In the genomic region with DNA sequence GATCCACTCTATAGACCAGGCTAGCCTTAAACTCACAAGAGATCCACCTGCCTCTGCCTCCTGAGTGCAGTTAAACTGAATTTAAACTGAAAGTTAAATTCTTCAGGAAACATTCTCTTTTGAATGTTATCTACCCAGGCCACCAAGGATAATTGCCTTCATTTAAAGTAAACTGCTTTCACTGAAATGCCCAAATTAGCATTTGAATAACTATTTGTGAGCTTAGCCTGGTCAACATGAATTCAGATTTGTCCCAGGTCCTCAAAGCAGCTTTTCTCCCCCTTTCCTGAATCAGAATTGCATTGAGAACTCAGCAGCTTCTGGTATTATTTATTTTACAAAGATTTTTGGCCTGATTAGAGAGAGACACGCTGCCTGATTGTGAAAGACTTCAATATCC, we compare ENCODE assay signal across 26 mouse cellular contexts. TPM values are rescaled to one million over a fixed set of nuclear protein-coding genes. Genes with fewer than 3 reads are reported as not detected.
DNase-seq lines count a peak whose midpoint lies in the region; ATAC-seq and TF ChIP-seq lines count a peak whose summit lies in the region.
"Had no signal": no experiment of that assay in that cellular context is flagged by ENCODE, and none has a peak within 500 bp of the region (broad histone marks: within the 10 kb centered on the region; RNA-seq: fewer than 3 reads in every experiment).

No protein-coding gene starts in this region.

- H3K9me3 ChIP-seq in forebrain, embryonic 14.5 days (replicated peaks; ENCODE audit: control insufficient read depth, low read length) = peaks cover 11% of the 10 kb centered on the region; the same call in 1 of the 2 replicates
- H3K9me3 ChIP-seq in forebrain, postnatal 0 days (ENCODE audit: low read length) = no peaks in the 10 kb centered on the region

- no peak overlapping the region for H3K4me3 ChIP-seq in forebrain, embryonic 14.5 days (ENCODE audit: low read depth, low read length)
- H3K4me3 ChIP-seq in forebrain, postnatal 0 days (ENCODE audit: low read depth, low read length) = no peak overlapping the region
- H3K4me3 ChIP-seq: embryonic facial prominence, embryonic 10.5 days; embryonic facial prominence, embryonic 13.5 days; erythroblast, embryonic 14.5 days; forebrain, embryonic 12.5 days; heart, adult 2 months; hindbrain, embryonic 12.5 days; hindbrain, embryonic 15.5 days had no signal

- peaks cover 47% of the 10 kb centered on the region for H3K36me3 ChIP-seq in forebrain, embryonic 14.5 days (ENCODE audit: control insufficient read depth, insufficient read depth, low read length)
- H3K36me3 ChIP-seq in forebrain, postnatal 0 days (ENCODE audit: insufficient read depth) = peaks cover 46% of the 10 kb centered on the region

- peak; percentile 19 for DNase-seq in forebrain, embryonic 14.5 days (ENCODE audit: low spot score)
- DNase-seq in forebrain, postnatal 0 days = no peak
- peak; percentile 58 for DNase-seq in ES-CJ7 (ENCODE audit: low read depth, low spot score)
- peak; percentile 65 for DNase-seq in ZHBTc4 (ENCODE audit: low read depth, low spot score)
- no peak for DNase-seq in left cerebral cortex, postnatal 25 days (ENCODE audit: low spot score in 2 of 2)
- DNase-seq in liver = no peak
- DNase-seq: adrenal gland, adult 8-10 months; cerebellum, adult 11-12 months; cerebellum, adult 8-10 months; cerebellum, postnatal 10 days; cerebellum, postnatal 36 days; embryo, embryonic 11 days; gastrocnemius, postnatal 25 days; heart, adult 2 months; kidney, adult 2 months had no signal

- H3K4me2 ChIP-seq in forebrain, embryonic 14.5 days (ENCODE audit: low read length) = no peak overlapping the region
- H3K4me2 ChIP-seq in forebrain, postnatal 0 days (ENCODE audit: low read depth) = no peak overlapping the region
- H3K4me2 ChIP-seq: embryonic facial prominence, embryonic 13.5 days; forebrain, embryonic 12.5 days; heart, embryonic 11.5 days; hindbrain, embryonic 12.5 days; hindbrain, embryonic 15.5 days had no signal

- TF ChIP-seq CTCF in forebrain, postnatal 0 days (IDR thresholded peaks at IDR 0.05; ENCODE audit: low read depth) = no peak

- H3K27me3 ChIP-seq in forebrain, embryonic 14.5 days (replicated peaks; ENCODE audit: control insufficient read depth, insufficient read depth, low read length) = no peaks in the 10 kb centered on the region
- H3K27me3 ChIP-seq in forebrain, postnatal 0 days (ENCODE audit: insufficient read depth, low read length) = no peaks in the 10 kb centered on the region
- H3K27me3 ChIP-seq: embryonic facial prominence, embryonic 13.5 days; forebrain, embryonic 12.5 days; hindbrain, embryonic 12.5 days; hindbrain, embryonic 15.5 days; Patski had no signal

- WGBS in forebrain, embryonic 14.5 days = 19% methylated on average over 1 of the region's 1 CpGs
- WGBS in forebrain, postnatal 0 days = 17% methylated on average over 1 of the region's 1 CpGs

- intact Hi-C loops in left cerebral cortex, postnatal 25 days (cut with DNase I) = no loop called here

- no peak overlapping the region for H3K9ac ChIP-seq in forebrain, embryonic 14.5 days (ENCODE audit: low read length)
- H3K9ac ChIP-seq in forebrain, postnatal 0 days = no peak overlapping the region
- H3K9ac ChIP-seq: embryonic facial prominence, embryonic 13.5 days; forebrain, embryonic 12.5 days; hindbrain, embryonic 12.5 days; hindbrain, embryonic 15.5 days had no signal

- H3K4me1 ChIP-seq in forebrain, embryonic 14.5 days (ENCODE audit: control insufficient read depth, insufficient read depth, low read length) = no peaks in the 10 kb centered on the region
- no peaks in the 10 kb centered on the region for H3K4me1 ChIP-seq in forebrain, postnatal 0 days (ENCODE audit: insufficient read depth)
- H3K4me1 ChIP-seq: embryonic facial prominence, embryonic 10.5 days; embryonic facial prominence, embryonic 13.5 days; forebrain, embryonic 12.5 days; hindbrain, embryonic 12.5 days; hindbrain, embryonic 15.5 days had no signal

- no peak for ATAC-seq in forebrain, embryonic 14.5 days
- ATAC-seq in forebrain, postnatal 0 days = no peak
- ATAC-seq: activated CD4-positive, CD25-positive, alpha-beta regulatory T cell, adult 4 months; forebrain, embryonic 16.5 days; intestine, postnatal 0 days; Patski had no signal

- no peak overlapping the region for H3K27ac ChIP-seq in forebrain, embryonic 14.5 days (ENCODE audit: low read depth, low read length)
- no peak overlapping the region for H3K27ac ChIP-seq in forebrain, postnatal 0 days (ENCODE audit: low read depth, low read length)
- H3K27ac ChIP-seq: embryonic facial prominence, embryonic 10.5 days; embryonic facial prominence, embryonic 13.5 days; forebrain, embryonic 12.5 days; heart, adult 2 months; hindbrain, embryonic 12.5 days; hindbrain, embryonic 15.5 days had no signal

RNA-seq across cellular contexts. Expression of a gene that starts 24.4 kb away (rescaled TPM):
- 26.5 and 28.1 TPM in 2 replicates for polyA plus RNA-seq in forebrain, embryonic 14.5 days (2014; fragmentation: Nextera tagmentation; extraction: Ambion mirVana)
- 10.0 and 12.9 TPM in 2 replicates for total RNA-seq in forebrain, postnatal 0 days (2014; rRNA removed)
- polyA plus RNA-seq in forebrain, postnatal 0 days (2015; fragmentation: Nextera tagmentation; extraction: Ambion mirVana) = 14.7 and 17.1 TPM in 2 replicates
- total RNA-seq in left cerebral cortex, postnatal 25 days (2021) = 1 to 10 TPM; 9.0 to 9.9 TPM

RNA-seq across cellular contexts. Expression of a gene that starts 38.9 kb away (rescaled TPM):
- 11.6 TPM in 2 replicates for polyA plus RNA-seq in forebrain, embryonic 14.5 days (2014; fragmentation: Nextera tagmentation; extraction: Ambion mirVana)
- total RNA-seq in forebrain, postnatal 0 days (2014; rRNA removed) = 20.5 and 22.2 TPM in 2 replicates
- polyA plus RNA-seq in forebrain, postnatal 0 days (2015; fragmentation: Nextera tagmentation; extraction: Ambion mirVana) = 5.7 and 5.9 TPM in 2 replicates
- total RNA-seq in left cerebral cortex, postnatal 25 days (2021) = 10 to 100 TPM; 16.2 to 20.2 TPM

Comparison
In these comparisons a context has a peak if more than half of its experiments do, and no peak if none do; other contexts are left out.
1. DNase-seq: peak in forebrain, embryonic 14.5 days (single experiment), ES-CJ7 (single experiment) and ZHBTc4 (single experiment); none in forebrain, postnatal 0 days (single experiment), left cerebral cortex, postnatal 25 days (0 of 2) and liver (single experiment).